Mouse (Mus musculus): ENCODE results near the gene Cyth3. TPM values are rescaled to one million over a fixed set of nuclear protein-coding genes. Genes with fewer than 3 reads are reported as not detected.
A peak's percentile ranks its signal among the peaks of the same experiment; 100 is the strongest.

Gene Cyth3
- polyA plus RNA-seq, 1 experiment, result 39.8 TPM

GRCm38 (mm10) chr5:143637832-143638420, 15.7 kb downstream of the Cyth3 start:
- 87% methylated on average over 11 of the region's 11 CpGs for WGBS
- Histone ChIP-seq H3K4me1 (ENCODE audit: control insufficient read depth, insufficient read depth, low read length) (peaks cover 6% of the 10 kb centered on the region), H3K4me3 (replicated peaks; ENCODE audit: insufficient read depth, low read depth, low read length) (no peak overlapping the region), H3K27ac (ENCODE audit: insufficient read depth, low read length) (no peak overlapping the region), H3K27me3 (ENCODE audit: control insufficient read depth, insufficient read depth, low read length) (no peaks in the 10 kb centered on the region)
- DNase-seq, result no peak
- TF ChIP-seq POLR2A (IDR thresholded peaks at IDR 0.05; ENCODE audit: borderline replicate concordance, insufficient read depth, low read length) (no peak), CTCF (IDR thresholded peaks at IDR 0.05; ENCODE audit: borderline replicate concordance, insufficient read depth, low read depth, low read length) (no peak)

GRCm38 (mm10) chr5:143638516-143639270, 16.4 kb downstream of the Cyth3 start:
- Histone ChIP-seq H3K4me1 (ENCODE audit: control insufficient read depth, insufficient read depth, low read length) (peaks cover 6% of the 10 kb centered on the region), H3K4me3 (replicated peaks; ENCODE audit: insufficient read depth, low read depth, low read length) (no peak overlapping the region), H3K27me3 (ENCODE audit: control insufficient read depth, insufficient read depth, low read length) (no peaks in the 10 kb centered on the region), H3K27ac (ENCODE audit: insufficient read depth, low read length) (no peak overlapping the region)
- WGBS, result 66% methylated on average over 7 of the region's 7 CpGs
- DNase-seq, result no peak
- TF ChIP-seq POLR2A (IDR thresholded peaks at IDR 0.05; ENCODE audit: borderline replicate concordance, insufficient read depth, low read length), result no peak
- TF ChIP-seq CTCF (IDR thresholded peaks at IDR 0.05; ENCODE audit: borderline replicate concordance, insufficient read depth, low read depth, low read length), result no peak

GRCm38 (mm10) chr5:143639329-143639728, 17.1 kb downstream of the Cyth3 start:
- 96% methylated on average over 4 of the region's 4 CpGs for WGBS
- H3K4me1 ChIP-seq (ENCODE audit: control insufficient read depth, insufficient read depth, low read length), result peaks cover 6% of the 10 kb centered on the region
- no peak overlapping the region for H3K4me3 ChIP-seq (replicated peaks; ENCODE audit: insufficient read depth, low read depth, low read length)
- H3K27ac ChIP-seq (ENCODE audit: insufficient read depth, low read length), result no peak overlapping the region
- no peaks in the 10 kb centered on the region for H3K27me3 ChIP-seq (ENCODE audit: control insufficient read depth, insufficient read depth, low read length)
- no peak for DNase-seq
- TF ChIP-seq POLR2A (IDR thresholded peaks at IDR 0.05; ENCODE audit: borderline replicate concordance, insufficient read depth, low read length) (no peak), CTCF (IDR thresholded peaks at IDR 0.05; ENCODE audit: borderline replicate concordance, insufficient read depth, low read depth, low read length) (no peak)

- no peak overlapping the region for H3K27ac ChIP-seq (ENCODE audit: insufficient read depth, low read length)
- WGBS, result 81% methylated on average over 7 of the region's 7 CpGs
- TF ChIP-seq CTCF (IDR thresholded peaks at IDR 0.05; ENCODE audit: borderline replicate concordance, insufficient read depth, low read depth, low read length), result no peak
- H3K27me3 ChIP-seq (ENCODE audit: control insufficient read depth, insufficient read depth, low read length), result no peaks in the 10 kb centered on the region
- H3K4me3 ChIP-seq (replicated peaks; ENCODE audit: insufficient read depth, low read depth, low read length), result no peak overlapping the region
- no peak for DNase-seq
- peaks cover 6% of the 10 kb centered on the region for H3K4me1 ChIP-seq (ENCODE audit: control insufficient read depth, insufficient read depth, low read length)
Observed at GRCm38 (mm10) chr5:143639810-143640209, 17.6 kb downstream of the Cyth3 start.

GRCm38 (mm10) chr5:143641503-143641902, 19.3 kb downstream of the Cyth3 start:
- Histone ChIP-seq H3K4me1 (ENCODE audit: control insufficient read depth, insufficient read depth, low read length) (peaks cover 6% of the 10 kb centered on the region), H3K27me3 (ENCODE audit: control insufficient read depth, insufficient read depth, low read length) (no peaks in the 10 kb centered on the region), H3K27ac (ENCODE audit: insufficient read depth, low read length) (no peak overlapping the region), H3K4me3 (replicated peaks; ENCODE audit: insufficient read depth, low read depth, low read length) (no peak overlapping the region)
- TF ChIP-seq CTCF (IDR thresholded peaks at IDR 0.05; ENCODE audit: borderline replicate concordance, insufficient read depth, low read depth, low read length), result no peak
- no peak for DNase-seq
- 75% methylated on average over 3 of the region's 3 CpGs for WGBS

- peak in 1 of 2 experiments; percentile 24 for DNase-seq
- Histone ChIP-seq H3K27ac (ENCODE audit: insufficient read depth, low read length) (no peak overlapping the region), H3K4me3 (replicated peaks; ENCODE audit: insufficient read depth, low read depth, low read length) (no peak overlapping the region), H3K4me1 (ENCODE audit: control insufficient read depth, insufficient read depth, low read length) (peaks cover 6% of the 10 kb centered on the region), H3K27me3 (ENCODE audit: control insufficient read depth, insufficient read depth, low read length) (no peaks in the 10 kb centered on the region)
- TF ChIP-seq CTCF (IDR thresholded peaks at IDR 0.05; ENCODE audit: borderline replicate concordance, insufficient read depth, low read depth, low read length) (no peak), POLR2A (IDR thresholded peaks at IDR 0.05; ENCODE audit: borderline replicate concordance, insufficient read depth, low read length) (no peak)
- 54% methylated on average over 4 of the region's 4 CpGs for WGBS
Observed at GRCm38 (mm10) chr5:143642262-143642831, 20.1 kb downstream of the Cyth3 start.

GRCm38 (mm10) chr5:143645976-143646375, 23.7 kb downstream of the Cyth3 start:
- H3K4me3 ChIP-seq (replicated peaks; ENCODE audit: insufficient read depth, low read depth, low read length), result no peak overlapping the region
- WGBS, result 83% methylated on average over 5 of the region's 5 CpGs

GRCm38 (mm10) chr5:143647412-143647811, 25.2 kb downstream of the Cyth3 start:
- 90% methylated on average over 2 of the region's 2 CpGs for WGBS
- Histone ChIP-seq H3K27ac (ENCODE audit: insufficient read depth, low read length) (no peak overlapping the region), H3K4me3 (replicated peaks; ENCODE audit: insufficient read depth, low read depth, low read length) (no peak overlapping the region), H3K27me3 (ENCODE audit: control insufficient read depth, insufficient read depth, low read length) (no peaks in the 10 kb centered on the region), H3K4me1 (ENCODE audit: control insufficient read depth, insufficient read depth, low read length) (peaks cover 6% of the 10 kb centered on the region)
- DNase-seq, result no peak
- TF ChIP-seq POLR2A (IDR thresholded peaks at IDR 0.05; ENCODE audit: borderline replicate concordance, insufficient read depth, low read length) (no peak), CTCF (IDR thresholded peaks at IDR 0.05; ENCODE audit: borderline replicate concordance, insufficient read depth, low read depth, low read length) (no peak)

More at GRCm38 (mm10) chr5:143645976-143646375, 23.7 kb downstream of the Cyth3 start:
- Histone ChIP-seq H3K4me1 (ENCODE audit: control insufficient read depth, insufficient read depth, low read length) (peaks cover 6% of the 10 kb centered on the region), H3K27me3 (ENCODE audit: control insufficient read depth, insufficient read depth, low read length) (no peaks in the 10 kb centered on the region), H3K27ac (ENCODE audit: insufficient read depth, low read length) (no peak overlapping the region)
- no peak for TF ChIP-seq CTCF (IDR thresholded peaks at IDR 0.05; ENCODE audit: borderline replicate concordance, insufficient read depth, low read depth, low read length)
- no peak for TF ChIP-seq POLR2A (IDR thresholded peaks at IDR 0.05; ENCODE audit: borderline replicate concordance, insufficient read depth, low read length)
- DNase-seq, result no peak

All from cerebellum, adult 2 months (tissue).